Mouse (Mus musculus) testis, adult 2 months (tissue): Measurements from ENCODE around the gene Stoml2. TPM values are rescaled to one million over a fixed set of nuclear protein-coding genes. Genes with fewer than 3 reads are reported as not detected.

Source experiments
- H3K27ac ChIP-seq: fragments of 200-500 bp; 2 replicates; pipeline ENCODE4 v1.5.1; 2012; ENCODE audit warnings: low read depth, low read length; ENCODE audit not compliant: control insufficient read depth, insufficient read depth
- H3K27me3 ChIP-seq: fragments of 200-500 bp; 2 replicates; pipeline ENCODE4 v1.6.1; 2012; ENCODE audit warnings: mild to moderate bottlenecking, low read length, moderate library complexity; ENCODE audit not compliant: control insufficient read depth, insufficient read depth
- H3K36me3 ChIP-seq: fragments of 200-500 bp; 2 replicates; pipeline ENCODE4 v1.6.1; 2012; ENCODE audit warnings: mild to moderate bottlenecking, low read length; ENCODE audit not compliant: control insufficient read depth, insufficient read depth
- H3K4me1 ChIP-seq: fragments of 200-500 bp; 2 replicates; pipeline ENCODE4 v1.6.1; 2012; ENCODE audit warnings: low read length; ENCODE audit not compliant: control insufficient read depth, insufficient read depth
- H3K4me3 ChIP-seq: fragments of 200-500 bp; 2 replicates; pipeline ENCODE4 v1.5.1; 2012; ENCODE audit warnings: low read depth, mild to moderate bottlenecking, low read length, moderate library complexity, mixed read lengths; ENCODE audit not compliant: control insufficient read depth
- CTCF ChIP-seq: fragments of 200-500 bp; IDR thresholded peaks from 2 replicates; pipeline ENCODE4 v1.5.1; 2012; ENCODE audit warnings: low read depth, mild to moderate bottlenecking, inconsistent platforms, low read length, moderate library complexity; ENCODE audit not compliant: control insufficient read depth, insufficient read depth, insufficient replicate concordance
- POLR2A ChIP-seq: fragments of 200-500 bp; IDR thresholded peaks from 2 replicates; pipeline ENCODE4 v1.6.1; 2012; ENCODE audit warnings: low read depth, mild to moderate bottlenecking, inconsistent platforms, low read length, moderate library complexity; ENCODE audit not compliant: control insufficient read depth
- polyA plus RNA-seq: library from polyadenylated mRNA; depleted of rRNA; stranded (reverse); fragments of >200 nt; gene quantifications from 2 replicates; pipeline ENCODE4 v1.2.3, GENCODE M21; 2012

Gene Stoml2
- polyA plus RNA-seq, 1 experiment = 22.7 TPM

GRCm38 (mm10) chr4:43045285-43045658 lies 13.8 kb upstream of the Stoml2 start:
- TF ChIP-seq POLR2A = no peak
- TF ChIP-seq CTCF = no peak
- Histone ChIP-seq H3K27ac (peak overlapping the region; percentile 18), H3K4me3 (peak overlapping the region; percentile 84), H3K27me3 (peaks cover 6% of the 10 kb centered on the region), H3K4me1 (peaks cover 16% of the 10 kb centered on the region), H3K36me3 (no peaks in the 10 kb centered on the region)

- peaks cover 20% of the 10 kb centered on the region for H3K4me1 ChIP-seq
- TF ChIP-seq CTCF = no peak
- peak overlapping the region; percentile 84 for H3K4me3 ChIP-seq
These were observed 13.2 kb upstream of the Stoml2 start for GRCm38 (mm10) chr4:43044673-43045072.

GRCm38 (mm10) chr4:43043644-43044357 lies 12.3 kb upstream of the Stoml2 start:
- no peak overlapping the region; the same call in 1 of the 2 replicates for H3K27ac ChIP-seq

More at GRCm38 (mm10) chr4:43044673-43045072, 13.2 kb upstream of the Stoml2 start:
- peaks cover 6% of the 10 kb centered on the region for H3K27me3 ChIP-seq
- H3K36me3 ChIP-seq = no peaks in the 10 kb centered on the region
- H3K27ac ChIP-seq = peak overlapping the region; percentile 18

DNA sequence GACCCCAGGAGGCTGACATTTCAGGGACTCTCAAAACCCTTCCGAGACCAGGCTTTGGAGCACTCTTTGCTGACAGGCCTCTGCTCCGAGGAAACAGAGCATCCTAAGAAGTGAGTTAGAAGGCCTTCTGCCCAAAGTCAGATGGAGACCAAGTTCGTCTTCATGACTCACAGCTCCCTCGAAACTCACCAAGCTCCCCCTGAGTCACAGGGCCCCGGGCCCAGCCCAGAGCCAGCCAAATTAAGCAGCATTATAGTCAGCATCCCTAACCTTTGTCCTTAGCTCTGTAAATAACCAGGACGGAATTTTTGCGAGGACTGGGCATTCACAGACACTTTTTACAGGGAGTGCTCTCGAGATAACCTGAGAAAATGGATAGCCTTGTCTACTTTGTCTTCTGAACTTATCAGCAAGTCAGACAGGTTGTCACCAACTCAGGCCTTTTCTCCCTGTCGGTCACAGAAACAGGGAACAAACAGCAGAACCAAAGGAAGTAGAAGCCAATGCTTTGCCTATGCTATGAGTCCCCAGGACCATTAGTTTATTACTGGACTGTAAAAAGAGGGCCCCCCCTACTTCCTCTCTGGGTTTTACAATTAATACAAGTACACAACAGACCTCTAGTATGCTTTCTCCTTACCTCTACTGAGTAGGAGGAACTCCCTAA lies 9.5 kb upstream of the Stoml2 start:
- peaks cover 6% of the 10 kb centered on the region for H3K27me3 ChIP-seq
- peaks cover 26% of the 10 kb centered on the region for H3K4me1 ChIP-seq
- H3K27ac ChIP-seq = no peak overlapping the region
- TF ChIP-seq POLR2A (no peak), CTCF (no peak)
- H3K4me3 ChIP-seq = peak overlapping the region; percentile 3; the same call in 1 of the 2 replicates
- no peaks in the 10 kb centered on the region for H3K36me3 ChIP-seq

More at GRCm38 (mm10) chr4:43043644-43044357, 12.3 kb upstream of the Stoml2 start:
- Histone ChIP-seq H3K36me3 (no peaks in the 10 kb centered on the region), H3K4me3 (no peak overlapping the region; the same call in 1 of the 2 replicates), H3K4me1 (peaks cover 24% of the 10 kb centered on the region), H3K27me3 (peaks cover 6% of the 10 kb centered on the region)
- TF ChIP-seq POLR2A = no peak
- TF ChIP-seq CTCF = no peak

DNA sequence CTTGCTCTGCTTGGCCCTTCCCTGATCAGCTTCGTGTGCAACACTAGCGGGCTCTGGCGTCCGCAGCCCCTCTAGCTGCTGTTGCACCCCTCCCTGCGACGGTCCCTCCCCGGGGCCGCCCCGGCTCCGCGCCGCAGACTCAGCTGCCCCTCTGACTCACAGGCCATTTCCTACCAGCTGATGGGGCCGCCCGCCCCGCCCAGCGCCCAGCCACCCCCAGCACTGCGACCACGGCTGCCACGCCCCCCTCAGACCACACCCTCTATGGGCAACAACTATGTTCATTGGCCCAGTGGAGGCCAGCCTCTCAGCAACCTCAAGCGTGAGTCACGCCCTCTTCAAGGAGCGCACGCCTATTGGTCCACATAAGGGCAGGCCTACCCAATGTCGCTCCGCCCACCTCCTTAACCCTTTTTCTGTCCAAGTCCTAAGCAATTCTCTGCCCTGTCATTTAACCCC lies 8.6 kb upstream of the Stoml2 start:
- no peak for TF ChIP-seq CTCF
- 0 out of 2 replicates have a peak, but pooled peaks have one; percentile 22 for TF ChIP-seq POLR2A
- Histone ChIP-seq H3K4me1 (peaks cover 21% of the 10 kb centered on the region), H3K36me3 (no peaks in the 10 kb centered on the region), H3K4me3 (peak overlapping the region; percentile 88), H3K27me3 (peaks cover 1% of the 10 kb centered on the region; the same call in 1 of the 2 replicates), H3K27ac (0 out of 2 replicates have a peak overlapping the region, but pooled peaks have one; percentile 27)

- H3K27ac ChIP-seq = peak overlapping the region; percentile 27; the same call in 1 of the 2 replicates
- peaks cover 16% of the 10 kb centered on the region for H3K4me1 ChIP-seq
- no peaks in the 10 kb centered on the region for H3K36me3 ChIP-seq
- TF ChIP-seq POLR2A (no peak), CTCF (no peak)
- H3K27me3 ChIP-seq = no peaks in the 10 kb centered on the region
- H3K4me3 ChIP-seq = peak overlapping the region; percentile 88
These were observed 8.1 kb upstream of the Stoml2 start for GRCm38 (mm10) chr4:43039609-43040008.
